Mouse (Mus musculus) forebrain, postnatal 0 days (tissue): ENCODE measurements at regions not wholly inside any gene's neighbourhood (a gene's known extent, or its start where the extent isn't known, plus 50 kb on each side); places are given as distances from the start of the nearest gene placed in this dataset.

ENCODE experiments used
- ATAC-seq: fragments of 200-750 bp; cut with Nextera tagmentation; 2 replicates; pipeline ENCODE4 v1.8.0; 2017; ENCODE audit warnings: mild to moderate bottlenecking, moderate library complexity
- DNase-seq: peaks from one replicate; pipeline ENCODE4 v3.0.0-alpha.2; 2015
- H3K27ac ChIP-seq: fragments of 300-500 bp; sonication (generic); 2 replicates; pipeline ENCODE4 v1.5.1; 2014; ENCODE audit warnings: low read depth, mild to moderate bottlenecking, antibody characterized with exemption, low read length, moderate library complexity, mixed read lengths
- H3K27me3 ChIP-seq: fragments of 300-500 bp; sonication (generic); 2 replicates; pipeline ENCODE4 v1.6.1; 2014; ENCODE audit warnings: mild to moderate bottlenecking, low read length, mixed read lengths; ENCODE audit not compliant: insufficient read depth
- H3K36me3 ChIP-seq: fragments of 300-500 bp; sonication (generic); 2 replicates; pipeline ENCODE4 v1.6.1; 2014; ENCODE audit warnings: mild to moderate bottlenecking, moderate library complexity; ENCODE audit not compliant: insufficient read depth
- H3K4me1 ChIP-seq: fragments of 300-500 bp; sonication (generic); 2 replicates; pipeline ENCODE4 v1.6.1; 2014; ENCODE audit warnings: antibody characterized with exemption; ENCODE audit not compliant: insufficient read depth
- H3K4me2 ChIP-seq: fragments of 300-500 bp; sonication (generic); 2 replicates; pipeline ENCODE4 v1.6.1; 2014; ENCODE audit warnings: low read depth, mild to moderate bottlenecking, moderate library complexity
- H3K4me3 ChIP-seq: fragments of 300-500 bp; sonication (generic); 2 replicates; pipeline ENCODE4 v1.5.1; 2014; ENCODE audit warnings: low read depth, low read length, mixed read lengths
- H3K9ac ChIP-seq: fragments of 300-500 bp; sonication (generic); 2 replicates; pipeline ENCODE4 v1.6.1; 2014; ENCODE audit warnings: mild to moderate bottlenecking
- H3K9me3 ChIP-seq: fragments of 300-500 bp; sonication (generic); 2 replicates; pipeline ENCODE4 v1.6.1; 2016; ENCODE audit warnings: low read length
- CTCF ChIP-seq: sonication (generic); IDR thresholded peaks from 2 replicates; pipeline ENCODE4 v1.5.1; 2016; ENCODE audit warnings: antibody characterized with exemption, control low read depth, low read depth
- WGBS: fragments of 180-500 bp; shearing (Covaris S2); extraction: QIAGEN DNeasy Blood & Tissue Kit; methylation state at CpG from one replicate; pipeline ENCODE4 v1.1.7; 2014; 5-methylcytosine and 5-hydroxymethylcytosine counted together

DNA sequence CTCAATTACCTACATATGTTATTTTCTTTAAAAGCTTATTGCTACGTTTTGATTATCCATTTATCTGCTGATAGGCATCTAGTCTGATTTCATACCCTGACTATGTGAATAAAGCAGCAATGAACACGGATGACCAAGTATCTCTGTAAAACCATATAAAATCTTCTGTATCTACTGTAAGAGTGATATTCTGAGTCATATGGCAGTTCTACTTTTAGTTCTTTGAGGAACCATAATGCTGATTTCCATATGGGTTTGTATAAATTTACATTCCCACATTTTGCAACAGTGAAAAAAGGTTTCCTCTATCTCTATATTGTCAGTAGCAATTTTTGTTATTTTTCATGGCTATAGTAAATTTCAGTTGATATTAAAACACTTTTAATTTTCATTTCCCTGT is 280.6 kb downstream of the Fsip2 start:
- H3K36me3 ChIP-seq: no peaks in the 10 kb centered on the region
- DNase-seq: peak; percentile 34
- 56% methylated on average over 2 of the region's 2 CpGs for WGBS
- ATAC-seq: peak; percentile 73
- no peaks in the 10 kb centered on the region for H3K4me1 ChIP-seq
- H3K4me3 ChIP-seq: no peak overlapping the region
- no peak overlapping the region for H3K4me2 ChIP-seq
- H3K27ac ChIP-seq: no peak overlapping the region; the same call in 1 of the 2 replicates
- H3K9ac ChIP-seq: no peak overlapping the region
- no peaks in the 10 kb centered on the region for H3K27me3 ChIP-seq
- TF ChIP-seq CTCF: no peak
- no peaks in the 10 kb centered on the region for H3K9me3 ChIP-seq

DNA sequence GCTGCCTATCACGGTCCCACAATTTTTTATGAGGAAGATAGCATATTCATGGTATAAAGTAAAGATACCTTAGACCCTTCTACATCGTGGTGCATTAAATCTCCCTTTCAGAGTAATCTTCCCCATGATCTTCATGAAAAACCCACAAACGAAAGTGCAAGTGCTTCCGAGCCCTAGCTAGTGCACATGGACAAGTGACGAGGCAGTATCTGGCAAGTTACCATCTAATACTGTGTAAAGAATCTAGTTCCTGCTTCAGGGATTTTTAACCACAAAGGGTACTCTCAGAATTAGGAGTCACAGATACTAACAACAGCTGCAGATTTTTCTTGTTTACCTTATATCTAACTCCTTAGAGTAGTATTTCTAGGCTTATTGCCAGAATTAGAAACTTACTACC is 282.8 kb downstream of the Fsip2 start:
- no peaks in the 10 kb centered on the region for H3K27me3 ChIP-seq
- no peak overlapping the region for H3K9ac ChIP-seq
- H3K36me3 ChIP-seq: no peaks in the 10 kb centered on the region
- H3K4me3 ChIP-seq: no peak overlapping the region
- DNase-seq (no peak), ATAC-seq (no peak)
- H3K4me2 ChIP-seq: no peak overlapping the region
- H3K27ac ChIP-seq: no peak overlapping the region
- WGBS: 95% methylated on average over 5 of the region's 5 CpGs
- no peaks in the 10 kb centered on the region for H3K9me3 ChIP-seq
- no peak for TF ChIP-seq CTCF
- H3K4me1 ChIP-seq: no peaks in the 10 kb centered on the region

DNA sequence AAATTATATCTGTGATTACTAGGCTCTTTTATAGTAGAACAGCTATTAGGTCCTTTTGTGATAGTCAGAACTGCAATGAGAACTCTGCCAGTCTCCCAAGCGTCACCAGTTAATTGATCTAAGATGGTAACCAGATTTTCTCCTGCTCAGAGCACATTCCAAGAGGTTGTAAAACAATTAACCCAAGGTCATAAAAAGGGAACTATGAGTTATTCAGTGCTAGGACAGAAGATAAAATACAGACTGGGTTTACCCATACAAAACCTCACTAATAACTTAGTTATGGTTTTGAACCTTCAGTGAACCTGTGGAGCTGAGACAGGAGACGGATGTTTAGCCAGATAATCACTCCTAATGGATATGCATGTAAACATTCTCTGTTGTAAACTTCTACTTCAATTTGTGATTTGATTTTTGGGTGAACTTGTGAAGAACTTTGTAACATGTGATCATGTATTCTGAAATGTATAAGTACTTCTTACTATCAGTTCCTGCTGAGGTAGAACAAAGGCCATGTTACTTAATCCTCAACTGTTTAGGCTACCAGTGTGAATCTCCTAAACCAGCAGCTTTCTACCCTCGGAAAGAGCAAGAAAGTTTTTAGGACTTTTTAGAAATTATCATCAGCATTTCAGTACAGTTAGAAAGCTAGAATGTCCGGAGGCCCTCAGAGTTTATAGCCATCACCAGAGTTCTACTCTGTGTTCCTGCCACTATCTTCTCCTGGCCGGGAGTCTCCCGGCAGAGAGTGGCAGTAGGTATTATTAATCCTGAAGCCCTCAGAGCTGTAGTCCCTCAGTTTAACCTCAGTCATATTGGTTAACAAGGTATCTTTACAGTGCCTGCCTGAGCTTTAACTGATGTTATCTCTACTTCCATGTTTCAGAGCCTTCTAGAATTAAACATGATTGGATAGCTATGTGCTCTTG is 308.0 kb downstream of the Fsip2 start:
- 77% methylated on average over 6 of the region's 6 CpGs for WGBS
- no peak for TF ChIP-seq CTCF
- Histone ChIP-seq H3K4me1 (no peaks in the 10 kb centered on the region), H3K9ac (no peak overlapping the region), H3K4me3 (no peak overlapping the region), H3K27me3 (no peaks in the 10 kb centered on the region), H3K9me3 (no peaks in the 10 kb centered on the region), H3K27ac (no peak overlapping the region), H3K36me3 (no peaks in the 10 kb centered on the region), H3K4me2 (no peak overlapping the region)
- no peak for DNase-seq
- ATAC-seq: no peak

DNA sequence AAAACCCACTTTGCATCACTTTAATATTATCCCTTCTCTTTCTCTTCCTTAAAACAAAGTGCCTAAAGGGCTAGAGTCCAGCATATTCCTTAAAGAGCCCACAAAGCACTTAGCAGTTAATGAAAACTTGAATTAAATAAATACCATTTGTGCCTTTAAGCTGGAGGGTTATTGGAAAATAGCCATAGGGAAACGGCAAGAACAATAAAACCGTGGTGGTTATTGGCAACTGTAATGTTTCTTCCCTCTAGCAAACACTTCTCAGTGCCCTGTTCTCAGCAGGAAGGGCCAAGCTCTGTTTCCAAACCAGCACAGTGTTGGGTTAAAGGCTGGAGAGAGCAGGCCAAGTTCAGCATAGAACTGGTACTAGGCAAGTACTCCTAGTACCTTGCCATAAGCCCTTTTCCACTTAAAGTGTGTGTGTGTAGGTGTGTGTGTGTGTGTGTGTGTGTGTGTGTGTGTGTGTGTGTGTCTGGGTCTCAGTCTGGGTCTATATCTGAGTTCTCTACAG is 313.4 kb downstream of the Fsip2 start:
- ATAC-seq (no peak), DNase-seq (peak; percentile 2)
- H3K36me3 ChIP-seq: no peaks in the 10 kb centered on the region
- 37% methylated on average over 2 of the region's 2 CpGs for WGBS
- H3K27me3 ChIP-seq: no peaks in the 10 kb centered on the region
- no peak overlapping the region for H3K27ac ChIP-seq
- H3K4me2 ChIP-seq: no peak overlapping the region
- no peaks in the 10 kb centered on the region for H3K4me1 ChIP-seq
- H3K4me3 ChIP-seq: no peak overlapping the region
- H3K9ac ChIP-seq: no peak overlapping the region
- no peaks in the 10 kb centered on the region for H3K9me3 ChIP-seq
- TF ChIP-seq CTCF: no peak

DNA sequence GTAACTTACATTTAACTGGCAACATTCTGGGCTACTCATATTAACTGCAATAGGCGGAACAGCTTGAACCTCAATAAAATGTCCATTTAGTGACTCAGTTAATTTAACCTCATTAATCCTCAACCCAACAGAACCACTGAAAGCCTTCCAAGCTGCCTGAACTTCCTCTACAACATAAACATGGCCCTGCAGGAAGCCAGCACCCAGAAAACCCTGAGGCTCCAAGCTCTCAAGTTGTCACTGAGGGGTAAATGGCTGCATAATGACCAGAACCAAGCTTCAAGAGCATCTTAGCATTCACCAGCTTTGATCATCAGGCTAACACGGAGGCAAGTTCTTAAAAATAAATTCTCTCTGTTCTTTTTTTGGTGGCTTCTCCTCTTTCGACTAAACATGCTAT is 315.2 kb downstream of the Fsip2 start:
- ATAC-seq: no peak
- 68% methylated on average over 3 of the region's 3 CpGs for WGBS

DNA sequence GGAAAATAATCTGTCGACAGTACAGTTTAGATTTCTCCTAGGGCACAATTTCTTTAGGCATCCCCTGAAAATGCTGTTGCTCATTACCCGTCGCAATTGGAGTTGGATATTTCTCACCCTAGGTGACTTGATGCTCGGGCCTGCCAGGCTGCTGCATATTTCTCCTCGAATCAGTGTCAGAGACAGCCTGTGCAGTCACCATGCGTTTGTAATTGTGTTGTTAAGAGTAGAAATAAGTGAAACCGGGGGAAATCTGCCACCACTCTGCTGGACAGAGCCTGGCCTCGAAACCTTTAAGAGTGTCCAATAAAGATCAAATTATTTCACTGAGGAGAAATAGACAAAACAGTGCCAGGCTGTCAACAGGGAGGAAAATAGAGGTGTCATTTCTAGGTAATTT is 340.7 kb upstream of the Zc3h15 start:
- Histone ChIP-seq H3K27ac (no peak overlapping the region), H3K4me2 (no peak overlapping the region), H3K36me3 (no peaks in the 10 kb centered on the region), H3K4me1 (no peaks in the 10 kb centered on the region), H3K9me3 (no peaks in the 10 kb centered on the region), H3K27me3 (no peaks in the 10 kb centered on the region), H3K4me3 (no peak overlapping the region), H3K9ac (no peak overlapping the region)
- WGBS: 43% methylated on average over 8 of the region's 8 CpGs
- ATAC-seq (no peak), DNase-seq (no peak)
- no peak for TF ChIP-seq CTCF

More for the DNA sequence above, 315.2 kb downstream of the Fsip2 start:
- Histone ChIP-seq H3K4me1 (no peaks in the 10 kb centered on the region), H3K27ac (no peak overlapping the region), H3K9ac (no peak overlapping the region), H3K4me3 (no peak overlapping the region), H3K36me3 (no peaks in the 10 kb centered on the region), H3K27me3 (no peaks in the 10 kb centered on the region), H3K4me2 (no peak overlapping the region), H3K9me3 (no peaks in the 10 kb centered on the region)
- no peak for DNase-seq
- TF ChIP-seq CTCF: no peak

DNA sequence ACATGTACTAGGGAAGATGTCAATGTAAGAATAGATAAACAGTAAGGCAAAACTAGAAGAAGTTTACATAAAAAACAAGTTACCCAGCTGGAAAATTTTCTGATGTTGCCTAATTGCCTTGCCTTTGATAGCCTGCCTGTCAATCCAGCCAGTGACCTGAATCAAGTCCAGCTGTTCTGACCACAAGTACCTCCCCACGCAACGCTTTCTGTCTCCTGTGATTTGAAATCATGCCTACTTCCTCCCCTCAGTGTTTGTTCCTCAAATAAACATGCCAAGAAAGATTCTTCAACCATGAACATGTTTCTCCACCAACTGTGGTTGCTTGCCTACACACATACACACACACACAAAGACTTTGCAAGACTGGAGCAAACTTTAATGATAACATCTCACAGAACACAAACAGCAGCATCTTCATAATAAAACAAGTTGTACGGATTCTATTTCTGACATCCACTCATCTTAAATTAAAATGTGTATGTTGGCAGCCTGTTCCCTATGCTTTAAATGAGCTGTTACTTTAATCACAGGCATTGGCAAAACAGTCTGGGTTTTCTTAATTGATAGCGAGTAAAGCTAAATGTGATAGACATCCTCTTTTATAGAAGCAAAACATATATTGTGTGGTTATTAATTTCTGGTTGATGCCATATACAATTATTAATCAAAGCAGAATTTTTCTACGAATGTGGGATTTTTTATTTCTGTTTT is 312.0 kb upstream of the Zc3h15 start:
- peak; percentile 41 for DNase-seq
- WGBS: 31% methylated on average over 5 of the region's 5 CpGs
- TF ChIP-seq CTCF: no peak
- Histone ChIP-seq H3K9me3 (no peaks in the 10 kb centered on the region), H3K4me2 (no peak overlapping the region), H3K4me3 (no peak overlapping the region), H3K27ac (no peak overlapping the region), H3K4me1 (no peaks in the 10 kb centered on the region), H3K27me3 (no peaks in the 10 kb centered on the region), H3K9ac (no peak overlapping the region), H3K36me3 (no peaks in the 10 kb centered on the region)
- peak; percentile 76 for ATAC-seq
